Mouse (Mus musculus) heart, adult 18-20 months (tissue): ENCODE measurements around the gene 2510039O18Rik. TPM values are rescaled to one million over a fixed set of nuclear protein-coding genes. Genes with fewer than 3 reads are reported as not detected.
A peak's percentile ranks its signal among the peaks of the same experiment; 100 is the strongest.

ENCODE experiments used
- DNase-seq, 2 experiments: peaks; one replicate each; pipeline ENCODE4 v3.0.0; 2021 to 2022; ENCODE audit warnings: mixed read lengths in 1 of 2
- total RNA-seq, 2 experiments: library from RNA; stranded (reverse); gene quantifications; 2 replicates each; pipeline ENCODE4 v1.2.3; 2021

Gene 2510039O18Rik
- total RNA-seq, 2 experiments from 2014 or later: 38.1 to 43.1 TPM

DNA sequence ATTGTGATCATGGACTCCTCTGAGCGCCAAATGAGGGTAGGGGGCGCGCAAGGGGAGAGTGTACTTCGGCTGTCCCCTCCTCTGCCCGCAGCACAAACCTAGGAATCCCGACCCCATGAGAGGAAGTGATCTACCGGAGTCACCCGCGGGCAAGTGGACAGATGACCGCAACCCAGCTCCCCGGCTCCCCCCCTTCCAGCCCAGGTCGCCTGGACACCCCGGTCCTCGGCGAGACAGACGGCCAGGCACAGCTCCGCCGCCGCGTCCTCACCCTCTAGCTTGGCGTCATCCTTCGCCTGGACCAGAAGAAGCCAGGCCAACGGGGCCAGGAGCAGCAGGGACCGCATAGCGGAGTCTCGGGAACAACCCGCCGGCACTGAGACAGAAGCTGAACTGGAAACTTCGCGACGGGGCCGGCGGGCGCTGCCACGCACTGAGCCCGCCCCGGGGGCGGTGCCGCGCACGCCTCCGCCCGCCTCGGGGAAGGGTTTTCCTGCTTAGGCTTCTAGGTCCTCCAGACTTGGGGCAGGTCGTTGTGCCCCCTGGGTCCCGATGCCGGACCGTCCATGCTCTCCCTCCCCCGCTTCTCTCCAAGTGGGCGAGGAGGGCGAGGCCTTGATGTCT lies 4.3 kb upstream of the 2510039O18Rik start, which contains the start of gene Plod1:
Gene Plod1 (minus strand): TSS at position 437 of the 624 bp plus-strand sequence.
- peak; percentile 93 to 94 for DNase-seq

DNA sequence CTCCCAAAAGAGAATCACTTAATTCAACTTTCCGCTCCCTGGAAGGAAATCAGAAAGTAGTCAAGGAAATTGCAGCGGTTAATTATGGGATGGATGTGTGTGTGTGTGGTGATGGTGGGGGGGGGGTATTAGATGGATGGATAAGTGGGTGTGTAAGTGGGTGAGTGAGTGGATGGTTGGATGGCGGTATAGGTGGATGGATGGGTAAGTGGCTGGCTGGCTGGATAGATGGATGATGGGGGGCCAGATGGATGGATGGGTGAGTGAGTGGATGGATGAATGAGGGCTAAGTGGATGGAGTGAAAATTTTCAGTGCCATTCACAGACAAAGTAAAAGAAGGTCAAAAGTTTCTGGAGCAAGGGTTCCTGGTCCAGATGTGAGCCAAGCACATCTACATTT lies 3.7 kb upstream of the 2510039O18Rik start:
- no peak for DNase-seq

GRCm38 (mm10) chr4:147937486-147937885 lies 3.2 kb upstream of the 2510039O18Rik start:
- DNase-seq: peak; percentile 35 to 37

DNA sequence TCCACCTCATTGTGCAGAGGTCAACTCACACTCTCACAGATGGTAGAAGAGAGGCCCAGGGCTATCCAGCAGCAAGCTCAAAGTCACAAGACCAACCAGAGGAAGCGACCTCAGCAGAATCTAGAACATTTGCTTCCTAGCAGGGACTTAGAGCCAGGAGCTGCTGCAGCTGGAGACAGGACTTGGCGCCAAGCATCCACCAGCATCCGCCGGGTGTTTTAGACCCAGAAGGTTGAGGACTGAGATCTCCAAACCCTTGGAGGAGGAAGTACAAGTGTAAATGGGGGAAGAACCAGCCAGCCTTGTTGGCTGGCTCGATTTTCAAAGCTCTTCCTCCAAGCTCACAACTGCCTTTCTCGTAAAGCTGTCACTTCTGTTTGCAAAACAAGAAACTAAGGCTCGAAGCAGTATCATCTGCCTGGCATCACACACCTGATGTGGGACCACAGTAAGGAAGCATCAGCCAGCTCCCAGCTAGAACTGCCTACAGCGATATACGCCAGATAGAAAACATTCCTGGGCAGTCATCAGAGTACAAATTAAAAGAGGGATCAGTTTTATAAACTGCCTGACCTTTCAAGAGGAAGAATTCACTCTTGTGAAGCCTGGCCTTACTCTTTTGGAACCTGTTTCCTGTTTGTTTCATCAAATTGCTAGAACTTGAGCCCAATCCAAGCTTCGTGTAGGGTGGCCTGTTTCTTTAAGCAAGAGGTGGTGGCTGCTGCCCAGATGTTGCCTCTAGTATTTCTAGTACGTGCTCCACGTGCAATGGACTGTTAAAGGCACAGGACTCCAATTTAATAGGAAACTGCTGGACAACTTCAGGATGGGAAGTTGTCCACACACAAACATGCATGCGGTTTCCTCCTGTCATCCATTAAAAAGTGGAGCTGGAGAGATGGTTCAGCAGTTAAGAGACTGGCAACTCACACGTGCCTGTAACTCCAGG lies 2.3 kb upstream of the 2510039O18Rik start:
- peak; percentile 79 to 93 for DNase-seq

DNA sequence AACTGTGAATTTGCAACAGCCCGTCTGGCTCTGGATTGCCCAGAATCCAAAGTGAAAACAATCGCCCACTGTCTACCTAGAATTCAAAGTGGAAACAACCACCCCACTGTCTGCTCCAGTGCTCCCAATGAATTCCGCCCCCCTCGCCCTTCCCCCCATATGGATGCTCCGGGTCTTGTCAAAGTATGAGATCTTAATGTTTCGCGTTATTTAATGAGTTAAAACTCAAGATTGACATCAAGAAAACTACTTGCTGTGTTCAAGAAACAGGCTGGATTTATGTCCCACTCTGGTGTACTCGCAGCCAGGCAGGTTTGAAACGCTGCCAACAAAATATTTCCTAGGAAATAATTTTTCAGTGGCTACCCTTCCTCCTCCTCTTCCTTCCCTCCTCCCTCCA lies 584 bp upstream of the 2510039O18Rik start:
- DNase-seq: no peak

DNA sequence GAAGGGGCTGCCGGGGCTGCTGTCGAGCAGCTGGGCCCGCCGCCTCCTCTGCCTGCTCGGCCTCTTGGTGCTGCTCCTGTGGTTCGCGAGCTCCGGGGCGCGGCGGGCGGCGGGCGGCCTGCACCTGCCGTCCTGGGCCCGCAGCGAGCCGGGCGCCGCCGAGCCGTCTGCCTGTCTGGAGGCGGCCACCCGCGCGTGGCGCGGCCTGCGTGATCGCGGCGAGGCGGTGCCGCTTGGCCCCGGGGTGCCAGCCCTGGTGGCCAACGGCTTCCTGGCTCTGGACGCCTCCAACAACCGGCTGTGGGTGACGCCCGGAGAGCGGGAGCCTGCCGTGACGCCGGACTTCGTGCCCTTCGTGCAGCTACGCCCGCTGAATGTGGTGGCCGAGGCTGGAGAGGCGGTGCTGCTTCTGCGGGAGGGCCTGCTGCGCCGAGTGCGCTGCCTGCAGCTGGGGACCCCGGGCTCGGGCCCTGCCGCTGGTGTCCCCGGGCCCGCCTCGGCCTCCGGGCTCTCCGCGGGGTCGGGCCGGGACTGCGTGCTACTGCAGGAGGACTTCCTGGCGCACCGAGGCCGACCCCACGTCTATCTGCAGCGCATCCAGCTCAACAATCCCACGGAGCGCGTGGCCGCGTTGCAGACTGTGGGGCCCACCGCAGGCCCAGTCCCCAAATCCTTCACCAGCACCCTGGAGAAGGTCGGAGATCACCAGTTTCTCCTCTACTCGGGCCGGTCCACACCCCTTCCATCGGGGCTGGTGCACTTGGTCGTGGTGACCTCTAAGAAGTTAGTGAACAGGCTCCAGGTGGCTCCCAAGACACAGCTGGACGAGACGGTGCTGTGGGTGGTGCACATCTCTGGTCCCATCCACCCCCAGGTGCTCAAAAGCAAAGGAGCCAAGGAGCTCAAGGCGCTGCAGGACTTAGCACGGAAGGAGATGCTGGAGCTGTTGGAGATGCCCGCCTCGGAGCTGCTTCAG lies 638 bp downstream of the 2510039O18Rik start:
- DNase-seq: peak in 1 of 2 experiments; percentile 30

DNA sequence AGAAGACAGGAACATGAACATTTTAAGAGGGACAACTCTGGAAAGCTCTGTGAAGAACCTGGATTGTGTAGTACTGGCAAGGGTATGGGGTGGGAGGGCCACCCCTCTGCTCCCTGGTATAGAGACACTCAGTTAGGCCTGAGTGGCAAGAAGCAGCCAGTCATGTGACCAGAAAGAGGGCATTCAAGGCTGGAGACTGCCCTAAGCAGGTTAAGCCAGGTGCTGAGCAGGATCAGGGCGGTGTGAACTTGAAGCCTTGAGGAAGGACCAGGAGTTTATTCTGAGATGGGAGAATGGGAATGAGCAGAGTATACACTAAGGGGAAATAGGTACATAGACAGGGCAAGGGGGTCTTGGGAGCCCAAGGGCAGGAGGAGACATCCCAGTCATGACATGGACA lies 2.3 kb downstream of the 2510039O18Rik start:
- no peak for DNase-seq

DNA sequence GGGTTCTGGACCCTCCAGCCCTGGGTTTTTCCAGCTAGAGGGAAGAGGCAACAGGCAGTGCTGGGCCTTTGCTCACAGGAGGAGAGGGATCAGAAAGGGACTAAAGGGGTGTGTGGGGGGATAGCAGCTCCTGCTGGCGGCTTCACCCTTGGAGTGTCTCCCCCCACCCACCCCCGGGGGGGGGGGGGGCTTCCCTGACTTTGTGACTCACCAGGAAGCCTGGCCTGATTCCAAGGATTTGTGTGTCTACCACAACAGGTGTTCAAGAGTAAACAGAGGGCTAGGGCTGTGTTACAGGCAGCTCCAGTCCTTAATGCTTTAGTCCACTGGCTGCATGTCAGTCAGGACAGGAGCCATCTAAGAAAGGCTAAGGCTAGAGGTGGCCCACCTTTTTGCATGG lies 6.8 kb downstream of the 2510039O18Rik start:
- DNase-seq: no peak

DNA sequence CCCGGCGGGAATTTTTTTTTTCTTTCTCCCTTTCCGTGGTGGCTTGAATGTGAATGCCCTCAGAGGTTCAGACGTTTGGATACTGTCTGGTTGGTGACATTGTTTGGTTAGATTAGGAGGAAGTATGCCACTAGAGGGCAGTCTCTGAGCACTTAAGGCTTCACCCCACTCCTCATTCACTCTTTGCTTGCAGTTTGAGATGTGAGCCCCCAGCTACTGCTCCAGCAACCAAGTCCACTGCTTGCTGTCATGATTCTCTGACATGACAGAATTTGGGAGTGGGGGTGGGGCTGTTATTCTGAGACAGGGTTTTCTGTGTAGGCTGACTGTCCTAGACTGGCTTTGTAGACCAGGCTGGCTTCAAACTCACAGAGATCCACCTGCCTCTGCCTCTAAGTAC lies 12.9 kb downstream of the 2510039O18Rik start:
- DNase-seq: peak; percentile 29 to 67

DNA sequence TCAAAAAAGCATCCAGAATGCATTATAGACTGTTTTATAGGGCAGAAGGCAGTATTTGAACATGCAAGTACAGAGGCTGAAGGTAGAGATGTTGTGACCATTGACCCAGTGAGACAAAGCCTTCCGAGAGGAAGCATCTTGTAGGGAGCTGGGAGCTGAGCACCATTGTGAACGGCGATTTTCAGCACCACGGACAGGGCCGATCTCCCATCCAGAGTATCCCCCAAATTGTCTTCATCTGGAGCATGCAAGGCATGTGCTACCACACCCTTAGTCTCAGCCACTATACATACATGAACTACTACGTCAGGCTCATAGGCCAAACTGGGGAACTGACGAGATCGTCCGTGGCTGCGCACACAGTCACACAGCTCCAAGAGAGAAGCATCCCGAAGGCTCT lies 16.4 kb downstream of the 2510039O18Rik start:
- DNase-seq: no peak

DNA sequence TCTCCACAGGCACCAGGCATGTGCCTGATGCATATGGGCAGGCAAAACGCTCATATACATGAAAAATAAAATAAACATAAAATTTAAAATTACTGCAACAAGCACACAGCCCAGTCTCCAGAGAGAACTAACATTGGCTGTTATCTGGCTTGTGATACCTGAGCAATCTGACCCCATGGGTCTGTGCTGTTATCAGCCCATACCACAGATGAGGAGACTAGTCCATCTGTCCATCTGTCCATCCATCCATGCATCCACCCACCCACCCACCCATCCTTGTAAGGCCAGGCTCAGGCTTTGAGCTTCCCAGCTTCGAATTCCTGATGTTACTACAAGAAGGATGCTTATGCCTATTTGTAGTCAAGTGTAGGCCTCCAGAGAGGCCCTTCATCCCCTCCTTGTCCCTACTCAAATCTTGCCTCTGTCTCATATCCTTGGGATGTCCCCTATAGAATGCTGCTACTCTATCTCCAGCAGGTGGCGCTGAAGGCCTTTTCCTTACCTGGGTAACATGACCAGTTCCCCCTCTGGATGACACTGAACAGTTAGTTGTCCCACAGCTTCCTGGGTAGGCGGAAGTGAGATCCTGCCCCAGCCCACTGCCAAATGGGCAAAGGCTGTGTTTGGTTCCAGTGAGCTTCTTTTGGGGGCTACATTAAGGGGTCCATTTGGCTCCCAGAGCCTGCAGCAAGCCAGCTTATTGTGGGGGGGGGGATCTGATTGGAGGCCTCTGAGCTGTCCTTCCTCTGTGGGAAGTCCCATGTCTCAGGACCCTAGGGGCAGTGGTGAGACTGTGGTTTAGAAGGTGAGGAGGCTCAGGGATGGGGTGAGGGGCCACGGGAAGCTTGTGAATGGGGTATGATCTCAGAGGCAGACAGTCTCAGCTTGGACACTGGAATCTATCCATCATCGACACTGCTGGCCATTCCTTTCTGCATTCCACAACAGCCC lies 19.5 kb downstream of the 2510039O18Rik start:
- peak; percentile 64 to 87 for DNase-seq

GRCm38 (mm10) chr4:147962781-147963180 lies 22.1 kb downstream of the 2510039O18Rik start:
- peak; percentile 48 to 52 for DNase-seq

GRCm38 (mm10) chr4:147963623-147964022 lies 22.9 kb downstream of the 2510039O18Rik start:
- DNase-seq: peak; percentile 65 to 76

- peak; percentile 30 to 33 for DNase-seq
Measured at GRCm38 (mm10) chr4:147965712-147966111, 25.0 kb downstream of the 2510039O18Rik start.

DNA sequence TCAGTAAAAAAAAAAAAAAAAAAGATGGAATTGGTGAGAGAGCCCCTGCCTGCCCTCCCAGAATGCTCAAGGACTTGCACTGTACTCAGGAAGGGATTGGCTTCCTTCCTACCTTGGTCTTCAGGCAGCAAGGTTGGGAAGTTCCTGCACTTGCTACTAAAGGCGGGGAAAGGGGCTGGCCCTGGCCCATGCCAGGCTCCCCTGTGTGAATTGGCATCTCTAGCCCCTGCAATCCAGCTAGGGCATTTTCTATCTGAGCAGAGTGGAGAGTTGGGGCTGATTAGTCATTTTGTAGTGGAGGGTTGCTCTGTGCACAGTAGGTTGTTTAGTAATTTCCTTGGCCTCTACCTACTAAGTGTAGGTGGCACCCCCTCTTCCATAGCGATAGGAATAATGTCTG lies 28.1 kb downstream of the 2510039O18Rik start:
- no peak for DNase-seq

GRCm38 (mm10) chr4:147969337-147969736 lies 28.6 kb downstream of the 2510039O18Rik start:
- peak; percentile 34 to 40 for DNase-seq

GRCm38 (mm10) chr4:147976237-147976636 lies 35.5 kb downstream of the 2510039O18Rik start:
- no peak for DNase-seq

DNA sequence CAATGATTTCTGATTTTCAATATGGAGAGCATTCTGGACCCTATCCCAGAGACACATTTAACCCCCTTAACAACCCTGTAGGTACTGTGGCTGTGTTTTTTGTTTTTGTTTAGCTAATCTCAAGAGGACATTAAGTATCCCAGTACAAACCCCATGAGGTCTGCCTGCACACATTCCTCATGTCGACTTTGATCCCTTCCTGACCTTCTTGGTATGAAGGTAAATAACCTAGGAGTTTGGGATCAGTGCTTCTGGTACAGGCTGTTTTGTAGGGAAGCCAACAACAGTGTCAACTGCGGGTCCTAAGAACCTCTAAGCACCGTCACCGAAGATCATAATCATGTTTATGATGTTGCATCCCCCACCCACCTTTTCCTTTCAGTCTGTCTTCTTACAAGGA lies 37.0 kb downstream of the 2510039O18Rik start:
- no peak for DNase-seq

GRCm38 (mm10) chr4:147978391-147978790 lies 37.7 kb downstream of the 2510039O18Rik start:
- DNase-seq: no peak

DNA sequence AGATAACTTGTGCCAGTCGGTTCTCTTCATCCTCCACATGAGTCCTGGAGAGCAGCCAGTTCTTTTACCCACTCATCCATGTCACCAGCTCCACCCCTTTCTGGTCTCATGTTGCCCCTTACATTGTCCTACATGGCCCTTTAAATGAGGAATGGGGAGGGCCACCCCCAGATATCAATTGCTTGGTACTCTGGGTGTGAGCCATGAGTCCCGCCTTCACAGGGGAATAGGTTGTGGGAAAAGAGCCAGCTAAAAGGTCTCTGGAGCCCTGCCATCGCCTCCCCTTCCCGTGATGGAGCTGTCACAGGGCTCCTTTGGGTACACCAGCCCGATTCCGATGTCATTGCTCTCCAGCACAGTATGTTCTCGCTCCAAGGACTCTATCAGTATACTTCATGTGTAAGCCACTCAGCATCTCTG lies 38.8 kb downstream of the 2510039O18Rik start:
- no peak for DNase-seq
